Mouse (Mus musculus) megakaryocyte progenitor cell, adult 5-6 weeks (primary cell): ENCODE results near the gene Nsd1. TPM values are rescaled to one million over a fixed set of nuclear protein-coding genes. Genes with fewer than 3 reads are reported as not detected.

Experiments
- ATAC-seq: replicated peaks from 2 replicates; pipeline ENCODE4 v1.8.0; 2016; ENCODE audit warnings: mild to moderate bottlenecking, moderate TSS enrichment, inconsistent platforms; ENCODE audit not compliant: poor library complexity
- total RNA-seq, 2 experiments: library from RNA; stranded (forward) in 1 of 2; stranded (reverse) in 1 of 2; fragments of 157-497, 149-512 nt in 1 of 2; fragments of 200-1000 nt in 1 of 2; gene quantifications; 2 replicates each; pipeline versions ENCODE4 v1.2.3 to v1.2.4; 2015 to 2017

Nsd1 gene
- total RNA-seq, 2 experiments from 2014 or later: 74.5 to 94.9 TPM

DNA sequence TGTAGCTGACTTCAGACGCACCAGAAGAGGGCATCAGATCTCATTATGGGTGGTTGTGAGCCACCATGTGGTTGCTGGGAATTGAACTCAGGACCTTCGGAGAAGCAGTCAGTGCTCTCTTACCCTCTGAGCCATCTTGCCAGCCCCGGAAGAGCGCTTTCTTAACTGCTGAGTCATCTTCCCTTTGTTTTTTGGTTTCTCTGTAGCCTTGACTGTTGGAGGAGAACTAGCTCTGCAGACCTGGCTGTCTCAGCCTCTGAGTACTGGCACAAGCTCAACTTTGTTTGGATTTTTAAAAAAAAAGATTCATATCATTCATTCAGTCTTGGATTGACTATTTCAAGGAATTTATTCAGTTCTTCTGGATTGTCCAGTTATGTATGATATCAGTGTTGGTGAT is 39.7 kb downstream of the Nsd1 start:
- ATAC-seq: peak; percentile 88

DNA sequence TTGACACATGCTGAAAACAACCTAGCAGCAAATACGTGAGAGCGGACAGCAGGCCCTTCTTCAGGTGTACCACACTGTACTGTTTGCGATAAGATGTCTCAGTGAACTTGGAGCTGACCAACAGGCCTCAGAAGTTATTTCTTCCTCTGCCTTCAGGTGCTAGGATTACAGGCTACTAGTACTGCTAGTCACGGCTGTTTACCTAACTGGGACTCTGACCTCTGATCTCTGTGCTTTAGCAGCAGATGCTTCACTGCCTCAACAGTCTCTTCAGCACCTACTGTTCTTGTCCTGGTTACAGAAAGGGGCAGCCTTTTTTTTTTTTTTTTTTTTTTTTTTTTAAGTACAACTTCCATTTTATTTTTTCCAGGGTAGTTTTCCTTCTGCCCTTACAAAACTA is 43.2 kb downstream of the Nsd1 start:
- ATAC-seq: no peak

DNA sequence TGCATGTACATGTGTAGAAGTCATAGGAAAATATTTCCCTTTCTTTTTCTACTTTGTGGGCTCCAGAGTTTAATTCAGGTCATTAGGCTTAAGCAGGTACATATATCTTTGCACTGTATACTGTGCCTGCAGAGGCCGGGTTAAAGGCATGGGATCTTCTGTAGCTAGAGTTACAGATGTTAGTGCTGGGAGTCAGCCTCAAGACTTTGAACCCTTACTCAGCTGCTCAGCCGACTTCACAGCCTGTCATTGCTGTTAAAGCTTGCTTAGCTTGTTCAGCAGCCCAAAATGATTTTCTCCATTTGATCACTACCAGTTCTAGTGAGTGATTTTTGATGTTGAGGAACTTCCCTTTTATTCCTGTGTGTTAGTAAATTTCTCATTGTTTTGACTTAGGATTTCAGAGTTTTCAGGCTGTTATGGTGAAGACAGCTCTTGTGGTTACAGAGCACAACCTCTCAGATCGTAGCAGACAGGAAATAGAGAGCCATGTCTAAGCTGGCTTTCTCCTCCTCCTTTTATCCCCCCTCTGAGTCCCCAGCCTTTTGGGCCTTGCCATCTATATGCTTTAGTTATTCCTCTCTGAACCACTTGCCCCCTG is 45.6 kb downstream of the Nsd1 start:
- peak; percentile 39 for ATAC-seq

DNA sequence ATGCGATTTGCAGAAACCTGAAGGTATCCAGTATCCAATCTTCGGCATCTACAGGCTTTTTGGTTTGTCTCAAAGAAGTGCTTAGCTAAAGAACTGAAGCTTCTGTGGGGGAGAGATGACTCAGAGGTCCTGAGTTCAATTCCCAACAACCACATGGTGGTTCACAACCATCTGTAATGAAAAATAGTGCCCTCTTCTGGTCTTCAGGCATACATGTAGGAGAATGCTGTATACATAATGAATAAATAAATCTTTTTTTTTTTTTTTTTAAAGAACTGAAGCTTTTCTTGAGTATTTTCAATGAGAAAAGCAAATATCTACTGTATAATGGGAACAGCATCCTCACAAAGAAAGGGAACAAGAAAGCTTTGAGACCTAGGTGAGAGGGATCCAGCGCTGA is 49.1 kb downstream of the Nsd1 start:
- no peak for ATAC-seq

DNA sequence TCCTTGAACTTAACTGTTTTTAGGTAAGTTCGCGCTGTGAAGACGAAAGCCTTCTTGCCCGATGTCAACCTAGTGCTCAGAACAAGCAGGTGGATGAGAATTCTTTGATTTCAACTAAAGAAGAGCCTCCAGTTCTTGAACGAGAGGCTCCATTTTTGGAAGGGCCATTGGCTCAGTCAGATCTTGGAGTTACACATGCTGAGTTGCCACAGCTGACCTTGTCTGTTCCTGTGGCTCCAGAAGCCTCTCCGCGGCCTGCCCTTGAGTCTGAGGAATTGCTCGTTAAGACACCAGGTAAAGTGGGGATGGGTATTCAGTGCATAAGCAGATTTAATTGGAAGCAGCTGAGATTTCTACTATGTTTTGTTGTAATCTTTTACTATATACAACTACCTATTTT is 51.9 kb downstream of the Nsd1 start:
- ATAC-seq: no peak

DNA sequence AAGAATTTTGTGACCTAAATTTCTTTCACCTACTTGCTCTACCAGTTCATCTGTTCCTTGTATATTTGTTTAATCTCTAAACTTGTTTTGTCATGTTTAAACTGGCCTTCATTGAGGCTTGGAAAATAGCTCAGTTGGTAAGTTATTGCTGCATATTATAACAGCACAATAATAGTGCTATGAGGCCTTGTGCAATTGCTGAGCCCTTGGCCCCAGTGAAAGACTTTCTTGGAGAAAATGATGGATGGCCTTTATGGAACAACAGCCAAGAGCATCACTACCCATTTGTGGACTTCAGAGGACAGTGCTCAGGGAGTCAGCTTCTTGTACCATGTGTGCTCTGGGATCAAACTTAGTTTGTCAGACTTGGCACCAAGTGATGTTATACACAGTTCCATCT is 52.5 kb downstream of the Nsd1 start:
- ATAC-seq: no peak

DNA sequence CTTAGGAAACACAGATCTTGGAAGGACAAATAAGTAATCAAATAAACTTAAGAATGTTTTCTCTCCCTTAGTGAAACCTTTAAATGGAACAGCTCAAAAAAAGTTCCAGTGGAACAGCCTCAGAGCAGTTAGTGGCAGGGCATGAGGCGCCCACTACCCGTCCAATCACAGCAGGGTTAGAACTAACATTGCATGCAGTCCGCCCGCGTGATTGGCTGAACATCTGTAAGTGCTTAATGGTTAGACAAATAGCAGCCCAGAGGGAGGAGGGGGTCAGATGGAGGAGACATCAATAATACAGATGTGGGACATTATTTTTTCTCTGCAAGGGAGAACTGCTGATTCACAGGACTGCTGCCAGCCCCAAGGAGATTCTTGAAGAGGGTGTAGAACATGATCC is 67.6 kb downstream of the Nsd1 start:
- no peak for ATAC-seq

DNA sequence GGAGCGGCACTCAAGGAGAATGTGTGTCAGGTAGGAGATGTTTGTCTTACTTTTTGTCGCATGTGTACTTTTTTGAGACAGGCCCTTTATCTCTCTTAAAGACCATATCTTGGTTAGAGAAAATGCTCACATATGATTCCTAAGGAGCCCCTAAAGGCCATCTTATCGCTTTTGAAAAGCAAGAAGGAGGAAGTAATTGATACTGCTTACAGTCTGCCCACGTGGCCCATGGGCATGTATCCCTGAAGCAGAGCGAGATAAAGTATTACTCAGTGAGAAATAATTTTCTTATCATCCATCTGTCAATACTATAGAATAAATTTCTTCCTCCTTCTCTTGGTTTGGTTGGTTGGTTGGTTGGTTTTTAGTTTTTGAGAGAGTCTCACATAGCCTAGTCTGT is 68.1 kb downstream of the Nsd1 start:
- no peak for ATAC-seq

DNA sequence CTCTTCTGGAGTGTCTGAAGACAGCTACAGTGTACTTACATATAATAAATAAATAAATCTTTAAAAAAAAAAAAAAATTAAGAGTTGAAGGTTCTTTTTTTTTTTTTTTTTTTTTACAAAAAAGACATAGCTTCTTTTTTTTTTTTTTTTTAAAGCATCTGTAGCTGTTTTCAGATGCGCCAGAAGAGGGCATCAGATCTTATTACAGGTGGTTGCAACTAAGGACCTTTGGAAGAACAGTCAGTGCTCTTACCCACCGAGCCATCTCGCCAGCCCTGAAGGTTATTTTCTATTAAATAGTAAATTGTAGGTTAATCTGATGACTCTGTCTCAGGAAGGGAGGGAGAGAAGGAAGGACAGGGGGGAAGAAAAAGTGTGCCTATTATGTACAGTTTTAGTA is 79.3 kb downstream of the Nsd1 start:
- no peak for ATAC-seq

DNA sequence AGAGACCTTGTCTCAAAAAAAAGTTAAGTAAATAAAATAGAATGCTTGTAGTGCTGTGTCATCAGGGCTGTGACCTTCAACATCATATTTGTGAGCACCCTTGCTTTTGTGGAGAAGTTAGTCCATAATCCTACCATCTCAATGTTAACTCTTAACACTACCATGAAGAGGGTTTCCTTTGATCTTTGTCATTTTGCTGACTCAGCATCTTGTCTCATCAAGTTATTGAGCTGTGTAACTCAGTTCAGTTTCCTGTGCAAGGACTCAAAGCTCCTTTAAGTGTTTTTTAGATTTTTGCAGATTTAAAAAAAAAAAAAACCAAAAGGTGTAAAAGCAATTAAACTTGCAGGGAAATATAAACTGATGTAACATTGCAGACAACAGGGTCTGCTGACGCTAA is 87.2 kb downstream of the Nsd1 start:
- no peak for ATAC-seq

DNA sequence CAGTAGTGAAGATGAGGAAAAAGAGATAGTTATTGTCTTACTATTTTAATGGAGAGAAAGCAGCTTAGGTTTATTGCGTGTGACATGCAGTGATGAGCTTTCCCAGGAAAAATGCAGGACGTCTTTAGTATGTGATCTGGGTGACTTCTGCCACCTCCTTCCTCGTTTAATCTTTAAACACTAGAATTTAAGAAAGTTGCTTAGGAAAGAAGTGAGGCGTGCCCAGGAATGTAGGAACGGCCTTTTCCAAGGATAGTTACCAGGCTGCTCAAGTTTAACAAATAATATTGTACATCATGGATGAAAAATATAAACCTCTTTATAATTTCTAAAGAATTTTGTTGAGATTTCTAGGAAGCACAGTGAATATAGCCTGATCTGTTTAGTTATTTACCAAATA is 91.3 kb downstream of the Nsd1 start:
- ATAC-seq: no peak

DNA sequence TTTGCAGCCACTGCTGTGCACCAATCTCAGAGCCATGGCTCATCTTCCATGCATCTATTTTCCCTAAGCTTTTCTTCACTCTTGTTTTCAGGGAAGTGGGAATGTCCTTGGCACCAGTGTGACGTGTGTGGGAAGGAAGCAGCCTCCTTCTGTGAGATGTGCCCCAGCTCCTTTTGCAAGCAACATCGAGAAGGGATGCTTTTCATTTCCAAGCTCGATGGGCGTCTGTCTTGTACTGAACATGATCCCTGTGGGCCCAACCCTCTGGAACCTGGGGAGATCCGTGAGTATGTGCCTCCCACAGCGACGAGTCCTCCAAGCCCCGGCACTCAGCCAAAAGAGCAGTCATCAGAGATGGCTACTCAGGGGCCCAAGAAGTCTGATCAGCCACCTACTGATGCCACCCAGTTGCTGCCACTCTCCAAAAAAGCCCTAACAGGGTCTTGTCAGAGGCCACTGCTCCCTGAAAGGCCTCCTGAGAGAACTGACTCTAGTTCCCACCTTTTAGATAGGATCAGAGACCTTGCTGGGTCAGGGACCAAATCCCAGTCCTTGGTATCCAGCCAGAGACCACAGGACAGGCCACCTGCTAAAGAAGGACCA is 102.5 kb downstream of the Nsd1 start:
- no peak for ATAC-seq

DNA sequence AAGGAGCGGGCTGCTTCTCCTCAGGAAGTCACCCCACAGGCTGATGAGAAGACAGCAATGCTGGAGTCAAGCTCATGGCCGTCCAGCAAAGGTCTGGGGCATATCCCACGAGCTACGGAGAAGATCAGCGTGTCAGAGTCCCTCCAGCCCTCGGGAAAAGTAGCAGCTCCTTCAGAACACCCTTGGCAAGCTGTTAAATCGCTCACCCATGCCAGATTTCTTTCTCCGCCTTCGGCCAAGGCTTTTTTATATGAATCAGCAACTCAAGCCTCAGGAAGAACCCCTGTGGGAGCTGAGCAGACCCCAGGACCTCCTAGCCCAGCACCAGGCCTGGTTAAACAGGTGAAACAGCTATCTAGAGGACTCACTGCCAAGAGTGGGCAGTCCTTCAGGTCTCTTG is 103.5 kb downstream of the Nsd1 start:
- no peak for ATAC-seq

DNA sequence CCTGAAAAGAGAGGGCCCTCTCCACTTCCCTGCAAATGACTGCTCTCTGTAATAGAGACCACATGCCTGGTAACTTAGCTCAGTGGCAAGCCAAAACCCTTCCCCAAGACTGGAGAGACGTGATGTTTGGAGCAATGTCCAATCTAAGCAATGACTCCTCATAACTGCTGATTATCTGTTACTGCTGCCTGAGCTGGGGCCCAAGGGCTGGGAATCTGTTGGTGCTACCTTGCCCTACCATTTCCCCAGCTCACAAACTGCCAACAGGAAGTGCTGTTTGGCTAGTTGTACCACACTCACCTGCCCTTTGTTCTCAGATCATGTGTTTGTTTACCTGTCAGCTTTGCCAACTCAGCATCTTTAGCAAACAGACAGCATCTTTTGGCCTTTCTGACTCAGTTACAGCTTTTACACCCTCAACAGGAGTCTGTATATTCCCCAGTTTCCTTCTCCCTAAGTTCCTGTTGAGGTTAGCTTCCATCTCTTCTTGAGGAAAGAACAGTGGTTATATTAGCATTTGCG is 105.4 kb downstream of the Nsd1 start:
- no peak for ATAC-seq

DNA sequence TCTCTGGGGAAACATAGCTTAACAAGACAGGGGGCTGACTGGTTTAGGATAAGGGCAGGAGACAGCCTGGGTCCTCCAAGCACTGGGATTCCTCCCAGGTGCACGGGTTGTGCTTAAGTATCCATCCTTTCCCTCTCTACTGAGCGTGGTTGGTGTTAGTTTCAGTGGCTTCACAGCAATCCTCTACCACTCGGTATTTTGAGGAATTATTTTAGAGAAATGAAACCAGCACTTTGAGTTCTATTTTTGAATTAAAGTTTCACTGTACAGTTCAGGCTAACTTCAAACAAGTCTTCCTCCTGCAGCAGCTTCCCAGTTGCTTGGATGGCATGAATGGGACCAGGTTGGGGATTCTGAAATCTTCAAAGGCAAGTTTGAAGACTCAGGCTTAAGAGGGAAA is 108.8 kb downstream of the Nsd1 start:
- ATAC-seq: peak; percentile 6; the same call in 1 of the 2 replicates

DNA sequence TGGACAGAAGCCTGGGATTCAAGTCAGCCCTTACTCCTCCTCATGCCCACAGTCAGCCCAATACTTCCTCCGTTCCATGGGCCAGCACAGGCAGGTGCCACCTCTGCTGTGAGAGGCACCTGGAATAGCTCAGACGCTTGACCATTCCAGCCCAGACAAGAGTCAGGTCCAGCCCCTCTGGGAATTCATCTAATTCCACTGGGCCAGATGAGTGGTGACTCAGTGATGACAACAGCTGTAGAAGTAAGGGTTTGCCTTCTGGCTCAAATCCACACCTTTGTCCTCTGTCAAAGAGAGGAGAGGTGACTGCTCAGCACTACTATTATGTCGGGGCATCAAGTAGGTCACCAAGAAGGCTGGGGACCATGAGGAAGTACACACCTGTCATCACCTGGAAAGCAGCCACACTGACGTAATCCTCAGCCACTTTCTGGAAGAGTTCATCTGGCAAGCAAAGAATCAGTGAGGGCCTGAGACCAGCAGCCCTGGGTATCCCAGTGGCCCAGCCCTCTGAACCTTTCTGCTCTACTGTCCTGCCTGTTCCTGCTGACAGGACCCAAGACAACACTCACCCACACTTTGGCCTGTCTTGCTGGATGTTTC is 110.5 kb downstream of the Nsd1 start, which contains the start of gene Prelid1:
Prelid1 (plus strand) TSS at position 570 of the 603 bp plus-strand sequence.
- ATAC-seq: no peak

DNA sequence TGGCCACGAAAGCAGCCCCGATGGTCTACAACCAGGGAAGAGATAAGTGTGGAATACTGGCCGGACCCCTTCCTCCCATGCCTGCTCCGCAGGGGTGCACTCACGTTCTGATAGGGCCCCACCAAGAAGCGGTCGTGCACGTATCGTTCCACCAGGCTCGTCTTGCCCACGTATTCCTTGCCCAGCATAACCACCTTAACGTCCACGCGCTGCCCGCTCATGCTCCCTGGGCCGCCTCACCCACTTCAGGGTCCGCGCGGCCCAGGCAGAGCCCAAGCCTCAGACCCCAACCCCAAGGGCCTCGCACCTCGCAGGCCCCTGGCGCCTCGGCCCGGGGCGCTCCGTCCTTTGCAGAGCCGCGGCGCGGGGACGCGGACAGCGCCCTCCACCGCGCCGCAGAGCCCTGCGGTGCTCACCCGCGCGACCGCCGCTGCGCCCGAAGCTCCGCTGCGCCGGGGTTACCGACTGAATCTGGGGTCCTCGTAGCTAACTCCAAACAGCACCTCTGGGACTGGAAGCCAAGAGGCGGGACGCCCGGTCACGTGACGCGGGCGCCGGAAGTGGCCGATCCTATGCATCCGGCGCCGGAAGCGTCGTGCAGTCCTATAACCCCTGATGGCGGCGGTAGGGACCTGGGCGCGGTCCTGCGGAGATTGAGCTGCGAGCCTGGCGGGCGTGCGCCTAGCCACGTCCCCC is 112.0 kb downstream of the Nsd1 start, which contains the start of gene Rab24:
Rab24 (minus strand) TSS at position 513 of the 696 bp plus-strand sequence.
- peak; percentile 78 for ATAC-seq

DNA sequence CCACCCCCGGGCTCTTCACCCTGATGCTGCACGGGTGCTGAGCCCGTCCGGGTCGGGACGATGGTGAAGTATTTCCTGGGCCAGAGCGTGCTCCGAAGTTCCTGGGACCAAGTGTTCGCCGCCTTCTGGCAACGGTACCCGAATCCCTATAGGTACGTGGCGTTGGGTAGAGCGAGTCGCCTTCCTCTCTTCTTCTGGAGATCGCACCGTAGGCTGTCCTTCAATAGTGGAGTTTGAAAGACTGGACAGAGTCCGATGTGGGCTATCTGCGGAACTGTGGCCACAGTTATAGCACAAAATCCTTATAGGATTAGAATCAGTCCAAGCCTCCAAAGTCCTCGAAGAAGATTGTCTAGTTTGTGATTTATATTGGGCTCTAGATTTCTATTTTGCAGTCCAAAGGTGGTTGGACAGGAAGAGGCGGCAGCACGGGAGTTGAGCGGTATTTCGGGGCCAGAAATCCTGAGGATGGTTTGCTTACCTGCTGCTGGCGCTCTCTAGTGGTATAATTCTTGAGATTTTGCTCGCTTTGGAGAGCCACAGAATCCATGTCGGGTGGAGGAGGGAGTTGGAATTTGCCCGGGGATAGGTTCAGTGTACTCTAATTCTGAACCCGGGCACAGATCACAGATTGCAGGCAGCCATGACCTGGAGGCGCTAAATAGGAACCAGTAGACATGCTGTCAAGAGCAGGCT is 112.7 kb downstream of the Nsd1 start:
- peak; percentile 40; the same call in 1 of the 2 replicates for ATAC-seq

DNA sequence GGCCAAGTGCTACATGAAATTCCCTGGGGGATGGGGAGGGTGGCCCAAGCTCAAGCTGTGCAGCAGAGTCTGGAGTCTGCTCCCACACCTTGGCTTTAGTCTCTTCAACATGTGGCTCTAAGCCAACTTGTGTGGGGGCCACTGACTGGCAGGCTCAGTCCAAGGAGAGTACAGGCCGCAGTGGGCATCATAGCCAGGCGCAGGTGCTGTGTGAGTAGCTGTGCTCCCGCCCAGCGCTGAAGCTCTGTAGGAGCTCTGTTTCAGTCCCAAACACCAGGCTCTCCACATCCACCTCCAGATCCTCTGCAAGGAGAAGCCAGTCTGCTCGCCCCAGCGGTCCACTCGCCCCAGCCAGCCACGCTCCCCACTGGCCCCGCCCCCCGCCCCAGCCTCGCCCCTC is 116.0 kb downstream of the Nsd1 start:
- ATAC-seq: no peak

DNA sequence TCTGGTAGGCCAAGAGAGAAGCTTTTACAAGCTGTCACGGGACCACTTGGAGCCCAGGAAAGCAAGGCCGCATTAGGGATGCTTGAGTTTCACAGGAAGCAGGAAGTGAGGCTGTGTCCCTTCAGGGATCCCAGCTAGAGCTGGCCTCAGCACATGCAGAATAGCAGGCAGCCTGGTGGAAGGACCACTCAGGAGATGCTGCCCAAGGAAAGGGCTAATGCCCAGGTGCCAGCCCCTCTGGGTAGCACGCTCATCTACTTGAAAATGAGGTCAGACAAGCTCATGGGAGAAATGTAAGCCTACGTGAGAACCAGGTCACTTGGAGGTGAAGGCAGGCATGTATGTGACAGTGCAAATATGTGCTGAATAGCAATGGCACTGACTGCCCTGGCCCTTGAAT is 117.6 kb downstream of the Nsd1 start:
- ATAC-seq: no peak

DNA sequence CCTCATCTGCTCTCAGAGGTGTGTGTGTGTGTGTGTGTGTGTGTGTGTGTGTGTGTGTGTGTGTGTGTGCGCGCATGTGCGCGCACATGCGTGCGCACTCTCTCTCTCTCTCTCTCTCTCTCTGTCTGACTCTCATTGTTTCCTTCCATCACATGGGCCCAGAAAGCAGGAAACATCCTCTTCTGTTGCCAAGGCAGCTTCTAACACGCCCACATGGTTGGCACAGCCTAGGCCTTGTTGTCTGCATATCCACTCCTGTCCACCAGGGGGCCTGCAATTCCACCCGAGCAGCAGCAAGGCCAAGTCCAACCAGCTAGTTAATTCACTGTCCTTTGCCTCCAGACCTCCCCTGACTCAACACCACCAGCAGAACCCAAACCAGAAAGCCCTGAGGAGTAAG is 118.1 kb downstream of the Nsd1 start:
- ATAC-seq: peak; percentile 75
